ENCODE assay signal across 25 mouse cellular contexts in the genomic region with DNA sequence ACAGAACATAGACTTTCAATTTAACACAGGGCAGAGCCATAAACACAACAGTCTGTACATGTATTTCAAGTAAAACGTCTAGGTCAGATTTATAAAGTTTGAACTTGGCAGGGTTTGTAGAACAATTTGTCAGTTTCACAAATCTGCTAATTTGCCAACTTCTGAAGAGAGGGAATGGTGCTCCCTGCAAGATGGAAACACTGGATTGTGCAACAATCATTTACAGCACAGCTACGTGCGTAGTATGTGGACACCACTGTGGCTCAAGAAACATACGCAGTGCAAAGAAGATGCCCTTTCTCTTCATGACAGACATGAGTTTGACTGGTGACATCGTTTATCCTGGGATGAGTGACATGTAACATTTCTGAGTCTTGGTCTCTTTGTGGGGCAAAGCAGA. TPM values are rescaled to one million over a fixed set of nuclear protein-coding genes. Genes with fewer than 3 reads are reported as not detected.
DNase-seq lines count a peak whose midpoint lies in the region; ATAC-seq lines count a peak whose summit lies in the region.
"Had no signal": no experiment of that assay in that cellular context is flagged by ENCODE, and none has a peak within 500 bp of the region (broad histone marks: within the 10 kb centered on the region; RNA-seq: fewer than 3 reads in every experiment).

No protein-coding gene starts in this region.

- peaks cover 5% of the 10 kb centered on the region; the same call in 1 of the 2 replicates for H3K27me3 ChIP-seq in limb, embryonic 12.5 days
- no peaks in the 10 kb centered on the region for H3K27me3 ChIP-seq in limb, embryonic 10.5 days (ENCODE audit: low read depth, poor library complexity, severe bottlenecking)
- no peaks in the 10 kb centered on the region for H3K27me3 ChIP-seq in intestine, embryonic 14.5 days (replicated peaks; ENCODE audit: control insufficient read depth, insufficient read depth, low read length)
- no peaks in the 10 kb centered on the region for H3K27me3 ChIP-seq in stomach, embryonic 14.5 days (ENCODE audit: control insufficient read depth, insufficient read depth, low read length)
- no peaks in the 10 kb centered on the region for H3K27me3 ChIP-seq in hindbrain, embryonic 12.5 days
- no peaks in the 10 kb centered on the region for H3K27me3 ChIP-seq in forebrain, embryonic 13.5 days
- H3K27me3 ChIP-seq: liver, embryonic 13.5 days; midbrain, embryonic 15.5 days; neural tube, embryonic 13.5 days; Patski had no signal

- H3K36me3 ChIP-seq in limb, embryonic 12.5 days, result no peaks in the 10 kb centered on the region
- H3K36me3 ChIP-seq in limb, embryonic 10.5 days, result no peaks in the 10 kb centered on the region
- no peaks in the 10 kb centered on the region for H3K36me3 ChIP-seq in intestine, embryonic 14.5 days (ENCODE audit: control insufficient read depth, insufficient read depth, low read length)
- H3K36me3 ChIP-seq in stomach, embryonic 14.5 days (ENCODE audit: control insufficient read depth, insufficient read depth, low read length), result no peaks in the 10 kb centered on the region
- no peaks in the 10 kb centered on the region for H3K36me3 ChIP-seq in hindbrain, embryonic 12.5 days
- no peaks in the 10 kb centered on the region for H3K36me3 ChIP-seq in forebrain, embryonic 13.5 days (ENCODE audit: poor library complexity, severe bottlenecking)
- H3K36me3 ChIP-seq: heart, embryonic 13.5 days; liver, embryonic 13.5 days; midbrain, embryonic 15.5 days; neural tube, embryonic 13.5 days had no signal

- peaks cover 10% of the 10 kb centered on the region for H3K4me1 ChIP-seq in limb, embryonic 12.5 days (replicated peaks)
- H3K4me1 ChIP-seq in limb, embryonic 10.5 days, result peaks cover 23% of the 10 kb centered on the region
- 0 out of 2 replicates have a peak, but pooled peaks cover 5% of the 10 kb centered on the region for H3K4me1 ChIP-seq in intestine, embryonic 14.5 days (replicated peaks; ENCODE audit: control insufficient read depth, insufficient read depth, low read length)
- H3K4me1 ChIP-seq in stomach, embryonic 14.5 days (ENCODE audit: control insufficient read depth, insufficient read depth, low read length), result no peaks in the 10 kb centered on the region
- no peaks in the 10 kb centered on the region for H3K4me1 ChIP-seq in hindbrain, embryonic 12.5 days
- no peaks in the 10 kb centered on the region for H3K4me1 ChIP-seq in forebrain, embryonic 13.5 days
- H3K4me1 ChIP-seq: heart, embryonic 13.5 days; liver, embryonic 13.5 days had no signal

- no peak for ATAC-seq in limb, embryonic 12.5 days (ENCODE audit: insufficient number of reproducible peaks, insufficient read depth, low FRiP score, low TSS enrichment, low read depth)
- no peak for ATAC-seq in intestine, embryonic 14.5 days (replicated peaks; ENCODE audit: low FRiP score, low TSS enrichment, low read depth)
- no peak for ATAC-seq in stomach, embryonic 14.5 days (ENCODE audit: insufficient number of reproducible peaks, insufficient read depth, low FRiP score, low read depth)
- ATAC-seq in hindbrain, embryonic 12.5 days (ENCODE audit: low FRiP score), result no peak
- no peak for ATAC-seq in forebrain, embryonic 13.5 days
- ATAC-seq: CD4-positive, CD25-positive, alpha-beta regulatory T cell, adult 4 months; midbrain, embryonic 15.5 days; Patski had no signal

- 34% methylated on average over 5 of the region's 5 CpGs for WGBS in limb, embryonic 12.5 days
- WGBS in limb, embryonic 10.5 days, result 55% methylated on average over 5 of the region's 5 CpGs
- 44% methylated on average over 5 of the region's 5 CpGs for WGBS in intestine, embryonic 14.5 days
- 55% methylated on average over 5 of the region's 5 CpGs for WGBS in stomach, embryonic 14.5 days
- 74% methylated on average over 5 of the region's 5 CpGs for WGBS in hindbrain, embryonic 12.5 days
- 75% methylated on average over 5 of the region's 5 CpGs for WGBS in forebrain, embryonic 13.5 days

- no peak overlapping the region for H3K4me3 ChIP-seq in limb, embryonic 12.5 days (replicated peaks)
- no peak overlapping the region for H3K4me3 ChIP-seq in limb, embryonic 10.5 days
- H3K4me3 ChIP-seq in intestine, embryonic 14.5 days (ENCODE audit: low read depth, low read length), result no peak overlapping the region
- H3K4me3 ChIP-seq in stomach, embryonic 14.5 days (ENCODE audit: low read depth, low read length), result no peak overlapping the region
- H3K4me3 ChIP-seq in hindbrain, embryonic 12.5 days, result no peak overlapping the region
- H3K4me3 ChIP-seq in forebrain, embryonic 13.5 days, result no peak overlapping the region
- H3K4me3 ChIP-seq: heart, adult 2 months; heart, embryonic 13.5 days; liver, embryonic 13.5 days; midbrain, embryonic 15.5 days; neural tube, embryonic 13.5 days had no signal

- no peaks in the 10 kb centered on the region for H3K9me3 ChIP-seq in limb, embryonic 12.5 days
- H3K9me3 ChIP-seq in limb, embryonic 10.5 days (replicated peaks), result no peaks in the 10 kb centered on the region
- H3K9me3 ChIP-seq in intestine, embryonic 14.5 days (ENCODE audit: control insufficient read depth, low read length), result no peaks in the 10 kb centered on the region
- H3K9me3 ChIP-seq in stomach, embryonic 14.5 days (ENCODE audit: control insufficient read depth, low read depth, low read length), result no peaks in the 10 kb centered on the region
- no peaks in the 10 kb centered on the region for H3K9me3 ChIP-seq in hindbrain, embryonic 12.5 days (replicated peaks)
- no peaks in the 10 kb centered on the region for H3K9me3 ChIP-seq in forebrain, embryonic 13.5 days (replicated peaks)
- H3K9me3 ChIP-seq: heart, embryonic 13.5 days; liver, embryonic 13.5 days; midbrain, embryonic 15.5 days; neural tube, embryonic 13.5 days had no signal

- H3K4me2 ChIP-seq in limb, embryonic 12.5 days, result peak overlapping the region; percentile 19; the same call in 1 of the 2 replicates
- H3K4me2 ChIP-seq in intestine, embryonic 14.5 days (ENCODE audit: low read length), result peak overlapping the region; percentile 29; the same call in 1 of the 2 replicates
- peak overlapping the region; percentile 27 for H3K4me2 ChIP-seq in stomach, embryonic 14.5 days (replicated peaks; ENCODE audit: low read depth, low read length)
- no peak overlapping the region for H3K4me2 ChIP-seq in hindbrain, embryonic 12.5 days (replicated peaks)
- no peak overlapping the region for H3K4me2 ChIP-seq in forebrain, embryonic 13.5 days
- H3K4me2 ChIP-seq: heart, embryonic 13.5 days; liver, embryonic 13.5 days; midbrain, embryonic 15.5 days; neural tube, embryonic 13.5 days had no signal

- no peak overlapping the region for H3K27ac ChIP-seq in limb, embryonic 12.5 days
- H3K27ac ChIP-seq in limb, embryonic 10.5 days, result no peak overlapping the region
- H3K27ac ChIP-seq in intestine, embryonic 14.5 days (ENCODE audit: low read depth), result peak overlapping the region; percentile 47; the same call in 1 of the 2 replicates
- H3K27ac ChIP-seq in stomach, embryonic 14.5 days (ENCODE audit: low read length), result peak overlapping the region; percentile 62; the same call in 1 of the 2 replicates
- H3K27ac ChIP-seq in hindbrain, embryonic 12.5 days, result no peak overlapping the region
- no peak overlapping the region for H3K27ac ChIP-seq in forebrain, embryonic 13.5 days
- H3K27ac ChIP-seq: heart, adult 2 months; heart, embryonic 13.5 days; liver, embryonic 13.5 days; midbrain, embryonic 15.5 days; neural tube, embryonic 13.5 days had no signal

- DNase-seq in limb, embryonic 10.5 days (ENCODE audit: low spot score), result no peak
- DNase-seq in NIH3T3 (ENCODE audit: low read depth), result peak; percentile 3
- no peak for DNase-seq in intestine, embryonic 14.5 days (ENCODE audit: low spot score)
- no peak for DNase-seq in adrenal gland, postnatal 36 days
- DNase-seq: adrenal gland, adult 2 months; cerebellum, adult 11-12 months; cerebellum, postnatal 14 days; gastrocnemius, postnatal 36 days; heart, adult 2 months; heart, postnatal 14 days; kidney, postnatal 36 days; layer of hippocampus, postnatal 36 days; liver, embryonic 13.5 days; lung, postnatal 10 days; thymus, postnatal 14 days had no signal

- H3K9ac ChIP-seq in limb, embryonic 12.5 days (replicated peaks), result no peak overlapping the region
- no peak overlapping the region for H3K9ac ChIP-seq in intestine, embryonic 14.5 days (ENCODE audit: low read length)
- H3K9ac ChIP-seq in stomach, embryonic 14.5 days (replicated peaks; ENCODE audit: low read depth, low read length), result no peak overlapping the region
- H3K9ac ChIP-seq in hindbrain, embryonic 12.5 days, result no peak overlapping the region
- H3K9ac ChIP-seq in forebrain, embryonic 13.5 days, result no peak overlapping the region
- H3K9ac ChIP-seq: heart, embryonic 13.5 days; liver, embryonic 13.5 days; midbrain, embryonic 15.5 days; neural tube, embryonic 13.5 days had no signal

RNA-seq across cellular contexts. Expression of a gene that starts 24.4 kb away (rescaled TPM):
- 46.4 and 47.1 TPM in 2 replicates for polyA plus RNA-seq in limb, embryonic 12.5 days (2016; fragmentation: Nextera tagmentation; extraction: Ambion mirVana)
- polyA plus RNA-seq in limb, embryonic 10.5 days (2016; fragmentation: Nextera tagmentation; extraction: Ambion mirVana), result 39.7 and 48.5 TPM in 2 replicates
- polyA plus RNA-seq in intestine, embryonic 14.5 days (2014; fragmentation: Nextera tagmentation; extraction: Ambion mirVana), result 31.2 and 32.1 TPM in 2 replicates
- 27.4 and 29.8 TPM in 2 replicates for polyA plus RNA-seq in stomach, embryonic 14.5 days (2014; fragmentation: Nextera tagmentation; extraction: Ambion mirVana)
- total RNA-seq in adrenal gland, postnatal 36 days (2021), result 10 to 100 TPM in 1 of 2 experiments, 1 to 10 TPM in 1; 5.4 to 36.3 TPM
- 52.8 and 53.1 TPM in 2 replicates for polyA plus RNA-seq in hindbrain, embryonic 12.5 days (2016; fragmentation: Nextera tagmentation; extraction: Ambion mirVana)
- 20.6 and 20.9 TPM in 2 replicates for polyA plus RNA-seq in forebrain, embryonic 13.5 days (2015; fragmentation: Nextera tagmentation; extraction: Ambion mirVana)
- total RNA-seq: megakaryocyte-erythroid progenitor cell, adult 5-6 weeks had no signal

Comparison
In these comparisons a context has a peak if more than half of its experiments do, and no peak if none do; other contexts are left out.
1. H3K27ac ChIP-seq: peak in intestine, embryonic 14.5 days (single experiment) and stomach, embryonic 14.5 days (single experiment); none in limb, embryonic 12.5 days (single experiment), limb, embryonic 10.5 days (single experiment), hindbrain, embryonic 12.5 days (single experiment) and forebrain, embryonic 13.5 days (single experiment).
2. H3K4me2 ChIP-seq: peak in limb, embryonic 12.5 days (single experiment), intestine, embryonic 14.5 days (single experiment) and stomach, embryonic 14.5 days (single experiment); none in hindbrain, embryonic 12.5 days (single experiment) and forebrain, embryonic 13.5 days (single experiment).